Mouse (Mus musculus) Muller cell, postnatal 12 days (primary cell): ENCODE measurements around the gene Rpl22.

Source experiments
- DNase-seq: peaks from one replicate; pipeline ENCODE4 v3.0.0-alpha.2; 2015; ENCODE audit errors: inconsistent ontology term

The Rpl22 gene

DNA sequence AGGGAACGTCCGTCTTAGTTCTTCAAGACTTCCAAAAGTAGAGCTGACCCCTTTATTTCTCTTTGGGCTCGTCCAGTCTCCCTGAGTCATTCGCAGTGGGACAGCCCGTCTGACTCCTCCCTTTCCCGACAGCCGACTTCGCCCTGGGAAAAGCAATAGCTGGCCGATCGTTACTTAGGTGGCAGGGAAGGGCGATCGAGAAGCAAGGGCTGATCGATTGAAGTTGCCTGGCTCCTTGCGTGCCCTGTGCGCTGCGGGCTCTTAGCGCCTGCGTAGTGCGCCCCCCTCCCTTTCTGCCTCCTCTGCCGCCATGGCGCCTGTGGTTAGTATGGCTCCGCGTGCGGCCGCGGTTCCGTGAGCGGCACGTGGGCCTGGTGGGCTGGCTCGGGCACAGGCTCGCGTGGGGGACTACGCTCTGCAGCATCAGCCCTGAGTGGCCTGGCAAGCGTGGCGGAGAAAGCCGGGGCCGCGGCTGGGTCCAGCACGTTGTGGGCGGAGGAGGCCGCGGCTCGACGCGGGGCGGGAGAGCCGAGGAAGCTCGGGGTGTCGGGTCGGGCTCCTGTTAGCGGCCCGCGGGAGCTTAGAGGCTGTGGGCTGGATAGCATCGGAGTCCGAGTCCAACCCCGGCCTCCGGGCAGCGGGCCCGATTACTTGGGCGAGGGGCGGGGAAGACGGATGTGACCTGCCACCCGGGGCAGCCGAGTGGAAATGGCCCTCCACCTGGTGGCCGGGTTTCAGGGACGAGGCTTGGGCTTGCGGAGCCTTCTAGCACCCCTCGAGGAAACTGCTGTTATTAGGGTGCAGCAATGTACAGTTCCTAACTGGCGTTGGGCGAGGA is at the start of gene Rpl22:
Gene Rpl22, plus strand, starts transcription at position 169 of the 838 bp plus-strand sequence.
- peak; percentile 97 for DNase-seq

GRCm38 (mm10) chr4:152276389-152277347 is 48.9 kb upstream of the Rpl22 start:
- no peak for DNase-seq

GRCm38 (mm10) chr4:152277916-152278315 is 47.6 kb upstream of the Rpl22 start:
- DNase-seq = no peak

GRCm38 (mm10) chr4:152278986-152279385 is 46.6 kb upstream of the Rpl22 start:
- no peak for DNase-seq

- no peak for DNase-seq
Measured at GRCm38 (mm10) chr4:152281601-152282000, 43.9 kb upstream of the Rpl22 start.

DNA sequence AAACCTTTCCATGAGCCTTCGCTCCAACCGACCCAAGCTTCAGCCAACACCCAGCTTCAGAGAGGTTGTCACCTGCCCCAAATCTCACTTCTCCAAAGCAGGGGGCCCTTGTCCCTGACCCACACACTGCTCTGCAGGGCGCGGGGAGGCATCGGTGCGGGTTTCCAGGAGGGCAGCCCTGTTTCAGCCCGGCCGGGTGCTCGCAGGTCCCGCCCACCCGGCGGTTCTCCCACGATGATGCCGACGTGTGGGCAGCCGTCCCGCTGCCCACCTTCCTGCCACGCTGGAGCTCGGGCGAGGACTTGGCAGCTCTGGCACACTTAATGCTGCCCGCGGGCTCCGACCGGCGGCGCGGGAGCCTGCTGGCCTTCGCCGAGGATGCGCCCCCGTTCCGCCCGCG is 42.8 kb upstream of the Rpl22 start:
- no peak for DNase-seq

GRCm38 (mm10) chr4:152283186-152283950 is 42.2 kb upstream of the Rpl22 start:
- DNase-seq = peak; percentile 86

- DNase-seq = peak; percentile 55
Measured at GRCm38 (mm10) chr4:152285505-152285904, 40.0 kb upstream of the Rpl22 start.

GRCm38 (mm10) chr4:152286183-152286582 is 39.4 kb upstream of the Rpl22 start:
- DNase-seq = no peak

DNA sequence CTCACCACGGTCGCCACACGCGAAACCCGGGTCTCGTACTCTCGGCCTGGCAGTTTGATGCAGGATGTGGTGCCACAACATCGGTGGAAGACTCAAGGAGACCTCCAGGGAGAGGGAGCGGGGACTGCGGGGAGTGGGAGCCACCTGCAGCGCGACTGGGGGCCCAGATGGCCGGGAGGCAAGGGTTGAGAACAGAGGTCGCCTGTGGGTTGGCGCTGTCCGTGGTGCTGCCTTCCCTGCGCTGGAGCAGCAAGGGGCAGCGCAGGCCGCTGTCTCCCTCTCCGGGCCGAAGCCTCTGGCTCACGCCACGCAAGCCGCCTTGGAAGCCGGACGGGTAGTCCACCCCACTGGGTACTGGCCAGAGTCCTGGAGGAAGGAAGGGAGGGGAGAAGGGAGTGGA is 38.7 kb upstream of the Rpl22 start:
- DNase-seq = peak; percentile 83

- no peak for DNase-seq
Measured at GRCm38 (mm10) chr4:152287317-152288120, 38.0 kb upstream of the Rpl22 start.

DNA sequence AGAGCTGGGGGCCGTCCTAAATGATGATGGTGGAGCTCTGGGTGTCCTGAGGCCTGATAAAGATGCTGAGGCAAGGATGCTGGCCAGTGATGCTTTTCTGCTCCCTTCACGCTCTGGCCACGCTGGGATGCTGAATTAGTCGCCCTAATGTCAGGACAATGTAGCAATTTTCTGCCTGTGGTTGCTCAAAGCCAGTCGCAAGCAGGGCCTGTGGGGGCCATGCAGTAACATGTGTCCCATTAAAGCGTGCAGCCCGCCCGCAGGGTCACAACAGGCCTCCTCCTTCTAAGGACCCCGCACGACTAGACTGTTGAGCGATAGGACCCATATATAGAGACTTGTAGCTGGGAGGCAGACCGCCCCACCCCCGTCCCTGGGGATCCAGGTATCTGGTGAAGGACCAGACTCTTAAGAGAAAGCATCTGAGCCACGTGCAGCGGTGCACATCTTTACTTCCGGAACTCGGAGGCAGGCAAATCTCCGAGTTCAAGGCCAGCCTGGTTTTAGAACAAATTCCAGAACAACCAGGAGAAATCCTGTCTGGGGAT is 37.1 kb upstream of the Rpl22 start:
- DNase-seq = no peak

- peak; percentile 56 for DNase-seq
Measured at GRCm38 (mm10) chr4:152290385-152290784, 35.2 kb upstream of the Rpl22 start.

GRCm38 (mm10) chr4:152290991-152291390 is 34.6 kb upstream of the Rpl22 start:
- DNase-seq = no peak

DNA sequence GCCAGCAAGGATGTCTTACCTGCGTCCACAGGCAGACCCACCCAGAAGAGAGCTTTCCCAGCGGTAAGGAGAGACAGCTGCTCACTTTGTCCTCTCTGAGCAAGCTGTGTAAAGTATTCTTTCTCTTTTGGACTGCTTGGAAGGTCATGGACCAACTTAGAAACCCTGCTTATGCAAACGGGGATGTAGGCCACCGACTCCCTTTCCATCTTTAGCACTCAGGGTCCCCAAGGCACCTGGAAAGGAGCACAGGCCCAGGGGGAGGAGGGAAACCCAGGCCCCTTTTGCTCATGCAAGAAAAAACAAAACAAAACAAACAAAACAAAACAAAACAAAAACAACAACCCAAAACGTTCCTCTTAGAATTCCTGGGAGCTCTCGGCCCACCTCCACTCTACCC is 34.0 kb upstream of the Rpl22 start, which contains the start of gene Hes3:
Gene Hes3, minus strand, starts transcription at position 101 of the 400 bp plus-strand sequence.
- no peak for DNase-seq

- peak; percentile 72 for DNase-seq
Measured at GRCm38 (mm10) chr4:152292102-152292765, 33.3 kb upstream of the Rpl22 start.

- DNase-seq = no peak
Measured at GRCm38 (mm10) chr4:152294188-152294929, 31.2 kb upstream of the Rpl22 start.

DNA sequence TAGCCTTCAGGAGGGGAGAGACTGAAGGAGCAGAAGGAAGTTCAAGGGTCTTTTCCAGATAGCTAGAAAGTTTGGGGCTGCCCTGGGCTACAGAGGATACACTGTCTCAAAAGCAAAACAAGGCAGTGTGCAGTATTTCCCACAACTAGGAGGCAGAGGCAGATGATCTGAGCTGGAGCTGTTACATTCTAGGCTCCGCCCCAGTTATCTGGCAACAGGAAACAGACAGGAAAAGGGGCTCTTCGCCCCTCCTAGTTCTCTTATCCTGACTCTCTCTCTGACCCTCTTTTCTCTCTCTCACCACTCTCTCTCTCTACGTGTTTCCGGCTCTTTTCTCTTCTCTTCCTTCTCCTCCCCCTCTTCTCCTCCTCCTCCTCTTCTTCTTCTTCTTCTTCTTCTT is 29.6 kb upstream of the Rpl22 start:
- DNase-seq = no peak

- DNase-seq = no peak
Measured at GRCm38 (mm10) chr4:152296371-152296770, 29.2 kb upstream of the Rpl22 start.
